Mouse (Mus musculus) thymus, postnatal 36 days (tissue): Measurements from ENCODE around the gene Olfr666.
"Not testable (repeated sequence)": the region's sequence is repeated elsewhere in the genome, so short reads cannot be mapped to it uniquely, and the experiment has no call there.

Experiments used
- DNase-seq, 2 experiments: peaks; one replicate each; pipeline ENCODE4 v3.0.0; 2022; ENCODE audit warnings: mixed read lengths in 2 of 2

The Olfr666 gene

DNA sequence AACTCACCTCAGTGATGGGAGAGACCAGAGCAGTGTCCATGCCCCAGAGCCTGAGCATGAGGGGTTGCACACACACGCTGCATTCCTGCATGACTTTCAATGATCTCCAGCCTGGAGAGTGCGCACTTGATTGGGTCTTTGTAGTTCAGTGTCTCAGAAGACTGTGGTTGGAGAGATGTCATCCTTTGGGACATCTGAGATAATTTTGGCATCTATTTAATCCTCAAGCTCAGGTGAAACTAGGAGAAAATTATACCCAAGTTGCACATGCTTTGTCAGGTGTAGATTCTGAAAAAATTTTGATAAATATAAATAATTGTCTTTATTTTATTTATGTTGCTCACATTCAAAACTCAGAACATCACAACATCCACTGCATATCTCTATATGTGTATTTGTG is at the start of gene Olfr666:
Gene Olfr666 (minus strand): TSS at position 101 of the 400 bp plus-strand sequence.
- DNase-seq, result no peak

GRCm38 (mm10) chr7:104933940-104934339 is 38.2 kb upstream of the Olfr666 start, which contains the start of gene Olfr669:
Gene Olfr669 (plus strand): TSS chr7:104934240.
- DNase-seq, result no peak

DNA sequence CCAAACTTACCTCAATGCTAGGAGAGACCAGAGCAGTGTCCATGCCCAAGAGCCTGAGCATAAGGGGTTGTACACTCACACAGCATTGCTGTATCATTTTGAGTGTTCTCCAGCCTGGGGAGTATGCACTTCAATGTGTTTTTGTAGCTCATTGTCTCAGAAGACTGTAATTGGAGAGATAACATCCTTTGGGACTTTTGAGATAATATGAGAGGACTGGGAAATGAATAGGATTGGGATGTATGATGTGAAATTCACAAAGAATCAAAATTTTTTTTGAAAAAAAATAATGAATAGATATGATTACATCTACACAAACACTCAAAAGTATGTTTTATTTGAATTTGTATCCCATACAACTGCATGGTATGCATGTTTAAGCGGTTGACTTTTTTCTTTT is 32.2 kb upstream of the Olfr666 start, which contains the start of gene Olfr668:
Gene Olfr668 (minus strand): TSS at position 101 of the 400 bp plus-strand sequence.
- no peak for DNase-seq

GRCm38 (mm10) chr7:104921382-104921781 is 25.6 kb upstream of the Olfr666 start, which contains the start of gene Olfr667:
Gene Olfr667 (minus strand): TSS chr7:104921482.
- DNase-seq, result no peak

DNA sequence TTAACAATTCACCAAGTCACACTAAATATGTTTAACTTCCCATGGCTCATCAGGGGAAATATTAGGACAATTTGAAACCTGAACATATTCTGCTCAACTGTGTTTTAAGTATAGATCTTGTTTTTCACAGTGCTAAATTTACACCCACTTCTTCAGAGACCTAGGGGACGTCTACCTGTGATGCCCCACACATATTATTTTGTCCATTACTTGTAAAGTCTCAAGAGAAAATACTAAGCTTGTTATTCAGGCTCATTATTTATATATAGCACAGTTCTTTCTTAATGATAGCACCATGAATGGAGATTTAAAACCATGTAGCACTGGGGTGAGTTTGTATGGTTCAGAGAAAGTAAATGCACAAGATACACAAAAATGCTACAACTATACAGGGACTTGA is 18.0 kb downstream of the Olfr666 start, which contains the start of gene Olfr665:
Gene Olfr665 (plus strand): TSS at position 301 of the 400 bp plus-strand sequence.
- no peak for DNase-seq

DNA sequence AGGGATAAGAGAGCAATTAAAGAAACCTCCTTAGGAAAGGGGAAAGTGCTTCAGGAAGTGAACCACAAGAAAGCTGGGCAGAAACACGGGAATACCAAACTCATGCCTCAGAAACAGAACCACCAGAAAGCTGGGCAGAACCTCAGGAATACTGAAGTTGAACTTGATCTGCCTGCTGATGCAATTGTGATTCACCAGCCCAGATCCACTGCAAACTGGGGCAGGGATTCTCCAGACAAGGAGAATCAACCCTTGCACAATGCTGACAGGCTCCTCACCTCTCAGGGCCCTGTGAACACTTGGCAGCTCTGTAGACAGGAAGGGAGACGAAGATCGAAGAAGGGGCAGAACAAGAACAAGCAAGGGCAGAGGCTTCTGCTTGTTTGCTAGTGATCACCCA is 34.4 kb downstream of the Olfr666 start:
- no peak for DNase-seq

- DNase-seq, result no peak
Observed at GRCm38 (mm10) chr7:104857683-104858082, 38.1 kb downstream of the Olfr666 start.

DNA sequence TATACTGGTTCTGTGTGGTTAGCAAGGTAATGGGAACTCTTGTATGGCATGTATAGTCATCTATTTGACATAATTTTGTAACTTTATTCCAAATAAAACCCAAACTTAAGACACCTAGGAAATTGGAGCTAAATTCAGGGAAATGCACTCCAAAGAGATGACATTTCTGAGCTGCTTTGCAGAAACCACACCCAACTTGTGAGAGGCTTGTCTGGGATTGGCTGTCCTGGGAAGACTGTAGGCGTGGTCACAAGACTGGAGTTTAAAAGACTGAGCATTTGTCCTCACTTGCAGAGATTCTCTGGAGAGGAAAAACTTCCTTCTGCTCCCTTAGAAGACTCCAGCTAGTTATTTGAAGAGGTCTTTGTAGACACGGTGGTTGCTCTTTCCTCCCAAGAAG is 39.0 kb downstream of the Olfr666 start, which contains the start of gene Usp17la:
Gene Usp17la (plus strand): TSS at position 301 of the 400 bp plus-strand sequence.
- not testable (repeated sequence) for DNase-seq

GRCm38 (mm10) chr7:104855248-104855750 is 40.5 kb downstream of the Olfr666 start:
- no peak for DNase-seq

GRCm38 (mm10) chr7:104851546-104851945 is 44.2 kb downstream of the Olfr666 start:
- not testable (repeated sequence) for DNase-seq

- no peak for DNase-seq
Observed at GRCm38 (mm10) chr7:104843731-104844287, 51.9 kb downstream of the Olfr666 start.

DNA sequence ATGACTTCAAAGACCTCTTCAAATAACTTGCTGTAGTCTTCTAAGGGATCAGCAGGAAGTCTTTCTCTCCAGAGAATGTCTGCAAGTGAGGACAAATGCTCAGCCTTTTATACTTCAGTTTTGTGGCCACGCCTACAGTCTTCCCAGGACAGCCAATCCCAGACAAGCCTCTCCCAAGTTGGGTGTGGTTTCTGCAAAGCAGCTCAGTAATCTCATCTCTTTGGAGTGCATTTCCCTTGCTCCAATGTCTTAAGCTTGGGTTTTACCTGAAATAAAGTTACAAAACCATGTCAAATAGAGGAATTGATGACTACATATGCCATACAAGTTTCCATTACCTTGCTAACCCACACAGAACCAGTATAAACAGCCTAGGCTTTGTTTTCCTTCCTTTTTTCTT is 53.2 kb downstream of the Olfr666 start, which contains the start of gene Usp17lb:
Gene Usp17lb (minus strand): TSS at position 101 of the 400 bp plus-strand sequence.
- no peak for DNase-seq
